Mouse (Mus musculus): ENCODE data around the gene Lima1.
A peak's percentile ranks its signal among the peaks of the same experiment; 100 is the strongest.
"Not testable (repeated sequence)": the region's sequence is repeated elsewhere in the genome, so short reads cannot be mapped to it uniquely, and the experiment has no call there.

Gene Lima1

GRCm38 (mm10) chr15:99801885-99802572 lies 73.2 kb downstream of the Lima1 start:
- DNase-seq, result peak; percentile 75

- no peak for DNase-seq
These were observed 75.5 kb downstream of the Lima1 start for GRCm38 (mm10) chr15:99799706-99800105.

GRCm38 (mm10) chr15:99797898-99798297 lies 77.4 kb downstream of the Lima1 start:
- DNase-seq, result no peak

DNA sequence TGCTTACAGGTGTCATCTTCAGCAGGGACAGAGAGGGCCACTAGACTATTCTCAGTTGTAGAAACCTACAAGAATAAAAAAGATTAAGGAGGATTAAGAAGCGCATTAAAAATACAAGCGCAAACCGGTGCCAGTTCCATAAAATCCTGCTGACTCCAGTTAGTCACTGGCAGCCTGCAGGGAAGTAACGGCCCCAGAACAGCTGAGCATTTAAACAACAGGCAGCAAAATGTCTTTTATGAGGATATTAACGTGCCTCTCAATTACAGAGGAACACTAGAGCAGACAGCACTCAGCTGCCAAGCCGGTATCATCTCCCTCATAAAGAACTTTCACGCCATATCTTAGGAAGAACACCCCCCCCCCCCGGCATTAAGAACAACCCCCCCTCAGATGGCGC lies 78.5 kb downstream of the Lima1 start:
- no peak for DNase-seq

DNA sequence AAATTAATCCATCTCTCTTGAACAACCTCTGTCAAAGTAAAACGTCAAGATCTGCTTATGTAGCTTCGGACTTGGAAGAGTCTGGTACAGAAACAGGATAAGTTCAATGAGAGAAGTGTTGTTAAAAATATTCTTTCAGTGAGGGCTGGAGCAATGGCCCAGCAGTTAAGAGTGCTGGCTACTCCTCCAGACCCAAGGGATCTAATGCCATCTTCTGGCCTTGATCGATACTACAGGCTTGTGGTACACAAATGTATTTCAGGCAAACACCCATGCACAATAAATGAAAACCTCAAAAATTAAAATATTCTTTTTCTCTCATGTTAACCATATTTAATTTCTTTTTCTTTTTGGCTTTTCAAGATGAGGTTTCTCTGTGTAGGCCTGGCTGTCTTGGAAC lies 79.2 kb downstream of the Lima1 start:
- no peak for DNase-seq

DNA sequence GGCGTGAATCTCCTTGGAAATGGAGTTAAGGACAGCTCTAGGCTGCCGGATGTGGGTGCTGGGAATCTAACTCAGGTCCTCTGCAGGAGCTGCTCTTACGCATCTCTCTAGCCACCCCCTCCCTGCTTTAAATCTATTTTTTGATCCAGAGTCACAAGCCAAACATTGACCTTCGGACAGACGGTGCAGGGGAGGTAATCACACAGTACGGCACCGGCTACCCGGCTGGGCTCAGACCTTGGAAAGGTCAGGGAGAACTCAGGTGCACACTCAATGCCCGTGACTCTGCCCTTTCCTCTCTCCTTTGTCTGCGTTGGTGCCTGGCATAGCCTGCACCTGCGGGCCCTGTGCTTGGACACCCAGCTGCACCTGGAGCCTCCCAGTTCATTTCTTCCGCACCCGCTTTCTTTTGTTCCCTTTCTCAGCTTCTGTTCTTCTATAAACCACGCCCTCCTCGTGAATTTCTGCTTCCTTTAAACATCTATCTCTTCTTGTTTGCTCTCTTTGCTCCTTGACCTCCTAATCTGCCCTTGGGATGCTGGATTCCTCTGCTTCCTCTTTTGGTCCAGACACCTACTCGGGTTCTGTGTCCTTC lies 82.9 kb downstream of the Lima1 start:
- no peak for DNase-seq

DNA sequence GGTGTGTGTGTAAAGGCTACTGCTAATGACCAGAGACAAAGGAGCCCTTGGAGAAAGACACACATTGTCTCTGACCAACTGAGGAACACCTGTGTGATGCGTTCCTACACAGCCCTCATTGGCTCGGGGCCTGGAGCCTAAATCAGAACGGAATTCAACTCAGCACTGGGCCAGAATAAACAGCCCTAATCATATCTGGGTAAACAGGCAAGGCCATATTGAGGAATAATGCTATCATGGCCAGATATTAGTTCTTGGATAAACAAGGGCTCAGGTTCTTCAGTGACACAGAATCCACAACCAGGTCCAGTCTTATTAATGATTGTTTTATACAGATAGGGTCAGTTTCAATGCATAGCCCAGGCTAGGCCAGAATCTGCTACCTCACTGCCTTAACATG lies 84.3 kb downstream of the Lima1 start:
- DNase-seq, result no peak

GRCm38 (mm10) chr15:99790464-99790863 lies 84.8 kb downstream of the Lima1 start:
- no peak for DNase-seq

DNA sequence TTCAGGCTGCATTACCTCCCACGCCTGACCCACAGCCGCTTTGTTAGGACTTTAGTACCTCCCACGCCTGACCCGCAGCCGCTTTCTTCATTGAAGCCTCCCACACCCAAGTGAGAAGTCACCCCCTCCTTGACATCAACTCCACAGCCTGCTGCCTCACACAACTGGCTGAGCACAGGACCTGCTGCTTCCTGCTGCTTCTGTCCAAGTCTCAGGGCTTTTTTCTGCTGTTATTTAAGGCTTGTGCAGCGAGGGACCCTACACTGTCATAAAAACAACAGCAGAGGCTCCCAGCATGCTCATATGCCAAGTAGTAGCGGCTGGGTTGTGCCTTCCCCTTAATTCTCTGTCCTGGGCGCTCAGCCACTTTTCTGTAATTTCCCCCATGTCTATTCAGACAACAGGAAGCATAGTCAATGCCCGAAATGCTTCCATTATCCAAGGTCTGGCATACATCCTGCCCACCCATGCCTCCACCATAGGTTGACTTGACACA lies 87.6 kb downstream of the Lima1 start:
- no peak for DNase-seq

- DNase-seq, result no peak
These were observed 96.5 kb downstream of the Lima1 start for GRCm38 (mm10) chr15:99778677-99779335.

DNA sequence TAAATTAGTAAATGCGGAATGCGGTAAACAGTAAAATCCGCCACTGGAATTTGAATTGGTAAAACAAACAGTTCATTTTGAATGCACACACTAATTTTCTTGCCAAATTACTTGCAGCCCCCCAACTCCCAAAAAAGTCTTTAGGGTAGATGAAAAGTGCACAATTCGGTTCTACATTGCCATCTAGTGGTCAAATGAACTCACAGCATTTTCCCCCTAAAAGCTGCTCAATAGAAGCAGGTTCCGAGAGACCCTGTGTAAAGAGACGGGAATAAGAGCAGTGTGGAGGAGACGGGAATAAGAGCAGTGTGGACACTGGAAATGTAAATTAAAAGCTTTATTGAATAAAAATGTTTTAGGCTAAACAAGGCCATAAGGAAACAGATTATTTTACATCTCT lies 97.1 kb downstream of the Lima1 start:
- peak; percentile 66 for DNase-seq

DNA sequence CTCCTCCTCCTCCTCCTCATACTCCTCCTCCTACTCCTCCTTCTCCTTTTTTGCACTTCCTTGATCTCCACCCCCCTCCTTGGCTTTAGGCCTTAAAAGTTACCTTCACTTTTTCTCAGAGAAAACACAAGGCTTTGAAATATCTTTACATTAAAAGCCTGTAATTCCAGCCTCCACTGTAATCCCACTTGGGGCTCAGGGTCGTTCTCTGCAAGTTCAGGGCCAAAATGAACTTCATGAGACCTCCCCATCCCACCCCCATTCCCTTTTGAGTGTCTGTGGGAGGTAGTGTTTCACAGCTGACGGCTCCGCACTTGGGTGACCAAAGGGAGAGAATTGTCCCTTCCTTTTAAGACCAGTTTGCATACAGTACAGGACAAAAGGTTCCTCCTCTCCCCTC lies 102.3 kb downstream of the Lima1 start:
- DNase-seq, result no peak

DNA sequence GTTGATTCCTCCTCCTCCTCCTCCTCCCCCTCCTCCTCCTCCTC lies 102.6 kb downstream of the Lima1 start, which contains the start of gene Cers5:
Gene Cers5, minus strand, starts transcription at position 5 of the 44 bp plus-strand sequence.
- DNase-seq, result not testable (repeated sequence)

- peak; percentile 85 for DNase-seq
These were observed 102.9 kb downstream of the Lima1 start for GRCm38 (mm10) chr15:99772277-99772880.

GRCm38 (mm10) chr15:99771601-99772276 lies 103.5 kb downstream of the Lima1 start:
- DNase-seq, result peak; percentile 41

- DNase-seq, result no peak
These were observed 104.2 kb downstream of the Lima1 start for GRCm38 (mm10) chr15:99771004-99771500.

DNA sequence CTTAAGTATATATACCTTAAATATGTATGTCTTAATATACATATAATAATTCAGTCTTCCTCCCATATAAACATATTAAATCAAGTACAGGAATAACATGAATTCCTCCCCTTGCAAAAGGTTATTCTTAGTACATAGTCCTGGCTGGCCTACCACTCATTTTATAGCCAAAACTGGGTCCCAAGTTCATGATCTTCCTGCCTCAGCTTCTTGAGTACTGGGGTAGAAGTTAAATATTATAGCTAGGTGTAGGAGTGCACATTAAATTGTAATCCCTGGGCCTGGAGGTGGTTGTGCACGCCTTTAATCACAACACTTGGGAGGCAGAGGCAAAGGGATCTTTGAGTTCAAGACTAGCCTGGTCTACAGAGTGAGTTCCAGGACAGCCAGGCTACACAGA lies 106.5 kb downstream of the Lima1 start:
- no peak for DNase-seq

DNA sequence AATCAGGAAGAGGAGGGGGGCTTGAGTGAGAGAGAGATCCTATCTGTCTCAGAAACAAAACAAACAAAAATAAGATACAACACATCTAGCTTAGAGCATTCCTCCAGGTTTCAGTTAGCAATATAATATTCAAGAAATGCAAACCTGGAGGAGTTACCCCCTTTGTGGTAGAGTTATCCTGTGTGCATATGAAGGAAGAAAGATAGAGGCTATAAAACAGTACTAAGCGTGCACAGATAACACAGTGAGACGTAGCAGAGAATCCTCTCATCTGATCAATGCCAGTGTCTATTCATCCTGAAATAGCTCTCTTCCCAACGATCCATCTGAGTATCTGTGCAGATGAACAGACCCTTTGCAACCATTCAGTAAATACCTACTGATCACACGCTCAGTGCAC lies 107.8 kb downstream of the Lima1 start:
- DNase-seq, result no peak

DNA sequence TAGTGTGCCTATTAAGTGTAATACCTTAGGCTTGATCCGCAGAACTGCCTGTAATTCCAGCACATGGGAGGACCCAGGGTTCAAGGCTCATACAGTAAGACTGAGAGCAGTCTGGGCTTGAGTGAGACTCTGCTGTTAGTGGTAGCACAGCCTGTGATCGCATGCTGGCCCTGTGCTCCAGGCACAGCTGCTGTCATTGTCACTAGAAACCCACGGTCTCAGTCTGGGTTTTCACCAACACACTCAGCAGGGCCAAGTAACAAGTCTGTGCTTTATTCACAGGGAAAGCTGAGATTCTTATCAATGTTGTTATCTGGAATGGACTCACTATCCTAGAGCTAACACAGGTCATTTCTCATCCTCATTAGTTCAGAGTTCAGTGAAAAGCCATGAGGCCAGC lies 121.1 kb downstream of the Lima1 start:
- no peak for DNase-seq

- DNase-seq, result no peak
These were observed 135.0 kb downstream of the Lima1 start for GRCm38 (mm10) chr15:99740229-99740628.

DNA sequence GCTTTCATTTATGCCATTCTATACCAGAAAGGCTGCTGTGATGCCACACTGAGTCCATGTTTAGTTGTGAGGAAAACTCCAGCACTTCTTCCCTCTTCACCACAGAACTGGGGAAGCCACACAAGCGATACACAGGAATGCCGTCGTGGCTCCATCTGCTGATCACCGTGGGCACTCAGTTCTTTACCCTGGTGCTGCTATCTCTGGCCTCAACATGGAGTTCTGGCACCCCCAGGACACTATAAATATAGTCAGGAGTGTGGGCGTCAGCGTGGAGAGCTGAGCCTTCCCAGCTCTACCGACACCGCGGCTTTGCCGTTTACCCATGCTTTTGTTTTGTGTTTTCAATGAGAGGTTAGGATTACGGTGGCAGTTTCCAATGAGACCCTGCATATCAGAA lies 138.6 kb downstream of the Lima1 start:
- no peak for DNase-seq

- peak; percentile 100 for DNase-seq
These were observed 139.6 kb downstream of the Lima1 start for GRCm38 (mm10) chr15:99735631-99736030.

GRCm38 (mm10) chr15:99733186-99733585 lies 142.1 kb downstream of the Lima1 start:
- DNase-seq, result no peak

GRCm38 (mm10) chr15:99731678-99732077 lies 143.6 kb downstream of the Lima1 start:
- no peak for DNase-seq

All from cerebellum, adult 9-10 months (tissue).